Mouse (Mus musculus) heart, adult 8-10 months (tissue): ENCODE data around the gene Mxra7. TPM values are rescaled to one million over a fixed set of nuclear protein-coding genes. Genes with fewer than 3 reads are reported as not detected.

Experiments used
- DNase-seq: peaks from one replicate; pipeline ENCODE4 v3.0.0; 2022; ENCODE audit warnings: low spot score
- total RNA-seq, 4 experiments: library from RNA; stranded (reverse); gene quantifications; 2 replicates each; pipeline ENCODE4 v1.2.4; 2022

The Mxra7 gene
- total RNA-seq, 4 experiments from 2014 or later, result 14.2 to 20.8 (median 18.2) TPM

DNA sequence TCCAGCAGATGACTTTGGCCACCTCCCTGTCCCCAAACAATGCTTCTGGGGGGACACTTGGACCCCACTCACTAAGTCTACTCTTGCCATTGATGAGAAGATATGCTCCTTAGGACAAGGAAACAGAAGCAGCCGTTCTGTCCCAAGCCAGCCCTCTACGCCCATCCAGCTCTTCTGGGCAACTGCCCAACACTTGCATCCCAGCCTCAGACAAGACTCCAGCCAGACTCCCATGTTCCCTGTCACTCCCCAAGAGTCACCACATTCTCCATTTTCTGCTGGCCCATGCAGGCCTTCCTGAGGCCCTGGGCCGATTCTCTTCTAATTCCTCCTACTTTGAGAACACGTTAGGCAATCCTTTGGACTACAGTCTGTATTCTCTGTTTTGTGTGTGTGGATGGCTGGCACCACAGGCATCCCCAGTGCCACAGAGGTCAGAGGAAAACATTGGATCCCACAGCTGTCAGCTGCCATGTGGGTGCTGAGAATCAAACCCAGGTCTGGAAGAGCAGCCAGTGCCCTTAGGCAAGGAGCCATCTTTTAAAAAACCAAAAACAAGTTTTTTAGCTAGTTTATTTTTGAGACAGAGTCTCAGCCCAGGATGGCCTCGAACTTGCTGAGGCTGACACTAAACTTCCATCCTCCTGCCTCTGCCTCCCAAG is 7.8 kb downstream of the Mxra7 start:
- DNase-seq, result no peak

DNA sequence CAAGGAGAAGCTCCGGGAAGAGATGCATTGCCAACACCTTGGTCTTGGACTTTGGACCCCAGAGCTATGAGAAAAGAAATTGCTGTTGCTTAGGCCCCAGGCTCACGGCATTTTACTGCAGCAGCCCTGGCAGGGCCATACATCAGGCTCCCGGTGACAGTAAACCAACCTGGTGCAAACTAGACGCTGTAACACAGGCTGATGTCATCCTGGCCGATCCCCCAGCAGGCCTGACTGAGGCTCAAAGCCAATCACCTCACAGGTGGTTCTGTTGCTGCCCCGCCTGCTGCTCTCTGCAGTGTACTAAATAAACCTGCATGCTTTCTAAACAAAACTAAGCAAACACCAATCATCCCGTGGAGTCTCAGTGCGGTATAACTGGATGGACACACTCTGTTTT is 9.1 kb downstream of the Mxra7 start:
- DNase-seq, result no peak

DNA sequence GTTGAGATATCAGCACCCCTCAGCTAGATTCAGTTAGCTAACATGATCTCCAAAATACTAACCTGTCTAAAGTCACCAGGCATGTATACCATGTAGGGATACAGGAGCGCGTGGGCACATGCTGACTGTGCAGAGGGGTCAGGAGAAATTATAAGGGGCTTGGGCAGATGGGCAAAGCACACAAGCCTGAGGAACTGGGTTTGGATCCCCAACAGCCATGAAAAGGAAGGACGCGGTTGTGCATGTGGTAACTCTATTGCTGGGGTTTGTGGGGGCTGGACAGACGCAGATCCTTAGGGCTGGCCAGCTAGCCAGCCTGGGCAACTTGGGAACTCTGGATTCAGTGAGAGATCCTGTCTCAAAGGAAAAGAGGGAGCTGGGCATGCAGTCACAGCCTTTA is 10.3 kb downstream of the Mxra7 start:
- no peak for DNase-seq

DNA sequence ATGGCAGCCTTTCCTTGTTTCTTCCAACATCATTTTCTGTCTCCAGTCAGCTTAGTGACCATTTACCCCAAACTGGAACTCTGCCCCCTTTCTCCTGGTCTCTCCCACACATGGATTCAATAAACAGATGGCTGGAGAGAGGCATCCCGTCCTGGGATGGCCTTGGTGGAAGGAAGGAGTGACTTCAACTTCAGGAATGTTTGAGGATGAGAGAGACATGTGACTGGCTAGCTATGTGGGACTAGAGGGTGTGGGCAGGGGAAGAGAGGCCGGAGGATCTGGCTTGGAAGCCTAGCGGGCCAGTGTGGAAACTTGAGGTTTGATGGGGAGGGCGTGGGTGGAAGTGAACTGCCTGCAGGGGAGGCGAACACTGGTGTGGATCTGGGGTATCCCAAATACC is 11.1 kb downstream of the Mxra7 start:
- no peak for DNase-seq

- DNase-seq, result no peak
These were observed 12.9 kb downstream of the Mxra7 start for GRCm38 (mm10) chr11:116814884-116815415.

GRCm38 (mm10) chr11:116814076-116814883 is 13.6 kb downstream of the Mxra7 start:
- peak; percentile 77 for DNase-seq

DNA sequence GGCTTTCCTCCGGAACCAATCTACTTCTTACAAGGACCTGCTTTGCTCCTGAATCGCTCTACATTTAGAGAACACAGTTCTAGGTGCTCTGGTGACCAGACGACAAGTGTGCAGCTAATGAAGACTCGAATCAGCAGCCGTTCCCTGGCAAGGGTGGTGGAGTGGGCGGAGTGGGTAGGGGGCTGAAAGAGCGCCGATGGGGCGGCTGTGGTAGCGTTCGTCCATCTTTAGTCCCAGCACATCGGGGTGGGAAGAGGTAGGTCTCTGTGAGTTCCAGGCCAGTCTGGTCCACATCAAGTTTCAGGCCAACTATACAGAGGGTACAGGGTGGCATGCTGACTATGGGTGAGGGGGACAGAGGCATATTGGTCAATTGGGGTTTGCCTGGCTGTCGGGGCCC is 14.2 kb downstream of the Mxra7 start:
- no peak for DNase-seq

GRCm38 (mm10) chr11:116812793-116813529 is 14.9 kb downstream of the Mxra7 start:
- no peak for DNase-seq

DNA sequence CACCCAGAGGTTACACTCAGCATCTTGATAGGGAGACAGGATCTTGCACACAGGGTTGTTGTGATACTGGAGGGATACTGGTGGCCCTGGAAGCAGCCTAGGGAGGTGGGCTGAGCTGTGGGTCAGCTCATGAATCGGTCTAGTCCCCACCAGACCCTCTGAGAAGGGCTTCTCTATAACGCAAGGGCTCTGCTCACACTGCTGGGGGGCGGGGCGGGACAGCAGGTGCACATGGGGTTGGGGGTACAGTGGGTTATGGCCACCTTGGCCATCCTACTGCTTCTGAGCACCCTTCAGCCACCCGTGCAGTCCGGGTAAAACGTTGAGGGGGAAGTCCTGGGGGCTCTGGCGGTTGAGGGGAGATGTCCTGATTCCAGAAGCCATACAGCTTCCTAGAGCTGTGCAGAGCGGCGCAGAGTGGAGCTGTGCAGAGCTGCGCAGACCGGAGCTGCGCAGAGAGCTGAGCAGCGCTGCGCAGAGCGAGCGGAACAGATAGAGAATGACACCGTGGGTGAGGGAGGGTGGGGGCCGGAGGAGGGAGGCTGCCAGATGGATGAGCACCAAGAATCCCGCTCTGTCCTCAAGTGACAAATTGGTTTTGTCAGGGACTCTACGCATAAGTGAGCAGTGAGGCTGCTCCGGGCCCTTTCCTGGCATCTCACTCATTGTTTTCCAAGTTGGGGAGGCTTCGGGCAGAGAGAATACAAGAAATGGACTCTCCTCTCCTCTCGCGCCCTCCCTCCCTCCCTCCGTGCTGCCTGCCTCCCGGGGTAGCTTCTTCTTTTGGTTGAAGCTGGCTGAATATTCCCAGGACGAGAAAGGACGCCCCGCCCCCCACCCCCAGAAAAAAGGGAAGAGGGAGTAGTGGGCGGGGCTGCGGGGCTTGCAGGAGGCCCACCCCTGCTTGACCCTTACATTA is 16.6 kb downstream of the Mxra7 start:
- no peak for DNase-seq

- DNase-seq, result no peak
These were observed 17.3 kb downstream of the Mxra7 start for GRCm38 (mm10) chr11:116810528-116810927.

GRCm38 (mm10) chr11:116809520-116809919 is 18.3 kb downstream of the Mxra7 start:
- no peak for DNase-seq

GRCm38 (mm10) chr11:116808811-116809395 is 18.9 kb downstream of the Mxra7 start:
- no peak for DNase-seq

- peak; percentile 89 for DNase-seq
These were observed 19.8 kb downstream of the Mxra7 start for GRCm38 (mm10) chr11:116807938-116808606.

DNA sequence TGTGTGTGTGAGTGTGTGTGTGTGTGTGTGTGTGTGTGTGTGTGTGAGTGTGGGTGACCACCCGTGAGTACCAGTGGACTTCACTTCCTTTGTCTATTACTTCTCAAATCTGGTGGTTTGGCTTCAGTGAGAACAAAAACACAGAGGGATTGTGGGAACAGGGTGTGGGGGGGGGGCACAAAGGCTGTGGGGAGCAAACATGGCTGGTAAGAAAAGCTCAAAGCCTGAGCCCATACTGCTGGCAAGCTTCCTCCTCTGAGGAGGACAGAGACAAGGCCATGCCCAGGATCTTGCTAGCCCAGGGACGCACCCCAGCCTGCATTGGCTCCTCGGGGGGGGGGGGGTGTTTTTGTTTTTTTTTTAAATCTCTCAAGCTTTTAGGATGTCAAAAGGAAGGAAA is 20.3 kb downstream of the Mxra7 start:
- DNase-seq, result no peak

GRCm38 (mm10) chr11:116807116-116807515 is 20.7 kb downstream of the Mxra7 start:
- DNase-seq, result no peak

GRCm38 (mm10) chr11:116806136-116807071 is 21.4 kb downstream of the Mxra7 start:
- DNase-seq, result no peak

DNA sequence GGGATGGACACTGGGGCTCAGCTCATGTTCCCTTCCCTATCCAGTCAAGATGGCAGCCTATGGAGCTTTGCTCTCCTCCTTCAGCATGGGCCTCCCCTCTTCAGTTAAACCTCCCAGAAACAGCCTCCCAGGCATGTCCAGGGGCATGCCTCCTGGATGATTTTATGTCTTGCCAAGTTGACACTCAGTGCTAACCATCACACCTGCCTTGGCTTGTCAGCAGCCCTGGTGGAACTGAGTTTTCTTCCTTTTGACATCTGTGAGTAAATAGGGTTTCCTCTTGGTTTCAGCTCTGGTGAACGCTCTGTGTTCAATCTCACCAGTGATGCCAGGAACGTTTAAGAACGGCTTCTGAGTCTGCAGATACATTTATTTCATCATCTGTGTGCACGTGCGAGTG is 25.1 kb downstream of the Mxra7 start:
- no peak for DNase-seq

GRCm38 (mm10) chr11:116801106-116801505 is 26.7 kb downstream of the Mxra7 start:
- no peak for DNase-seq

DNA sequence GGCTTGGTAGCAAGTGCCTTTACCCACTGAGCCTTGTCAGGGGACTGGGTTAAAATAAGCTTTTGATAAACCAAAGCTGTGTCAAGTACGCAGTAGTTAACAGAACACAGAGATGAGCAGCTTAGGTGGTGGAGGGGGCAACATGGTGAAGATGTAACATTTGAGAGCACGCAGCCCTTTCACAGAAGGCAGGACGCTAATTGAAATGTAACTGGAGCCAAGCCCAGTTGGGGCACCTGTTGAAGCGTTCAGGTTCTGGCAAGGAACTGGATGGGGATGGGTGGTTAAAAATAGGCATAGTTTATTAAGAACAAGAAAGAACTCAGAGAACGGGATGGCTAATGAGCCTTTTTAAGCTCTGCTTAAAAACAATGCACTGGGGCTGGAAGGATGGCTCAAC is 28.5 kb downstream of the Mxra7 start:
- DNase-seq, result no peak
